Mouse (Mus musculus) liver, adult 2 months (tissue): ENCODE measurements at regions not wholly inside any gene's neighbourhood (a gene's known extent, or its start where the extent isn't known, plus 50 kb on each side); places are given as distances from the start of the nearest gene placed in this dataset.

Experiments
- DNase-seq: peaks from one replicate; pipeline ENCODE4 v3.0.0-alpha.2; 2011; ENCODE audit warnings: low read depth, low spot score; ENCODE audit errors: extremely low read depth
- H3K27ac ChIP-seq: fragments of 200-500 bp; replicated peaks from 2 replicates; pipeline ENCODE4 v1.5.1; 2012; ENCODE audit warnings: low read depth, mild to moderate bottlenecking, control low read depth, inconsistent platforms, low read length; ENCODE audit not compliant: insufficient read depth
- H3K27me3 ChIP-seq: fragments of 200-500 bp; 2 replicates; pipeline ENCODE4 v1.6.1; 2012; ENCODE audit warnings: mild to moderate bottlenecking, moderate library complexity, low read length, inconsistent platforms; ENCODE audit not compliant: control insufficient read depth, insufficient read depth
- H3K36me3 ChIP-seq: fragments of 200-500 bp; 2 replicates; pipeline ENCODE4 v1.6.1; 2012; ENCODE audit warnings: low read length, inconsistent platforms; ENCODE audit not compliant: control insufficient read depth, insufficient read depth
- H3K4me1 ChIP-seq: fragments of 200-500 bp; 2 replicates; pipeline ENCODE4 v1.6.1; 2011; ENCODE audit warnings: low read length; ENCODE audit not compliant: control insufficient read depth, insufficient read depth
- H3K4me3 ChIP-seq: fragments of 200-500 bp; 2 replicates; pipeline ENCODE4 v1.5.1; 2011; ENCODE audit warnings: low read depth, mild to moderate bottlenecking, control low read depth, low read length, moderate library complexity; ENCODE audit not compliant: insufficient read depth
- H3K79me2 ChIP-seq: fragments of 200-500 bp; 2 replicates; pipeline ENCODE4 v1.6.1; 2012; ENCODE audit warnings: inconsistent platforms, mild to moderate bottlenecking, low read length, moderate library complexity; ENCODE audit not compliant: control insufficient read depth, insufficient read depth
- H3K9ac ChIP-seq: fragments of 200-500 bp; 2 replicates; pipeline ENCODE4 v1.6.1; 2012; ENCODE audit warnings: low read depth, mild to moderate bottlenecking, control low read depth, inconsistent platforms, low read length
- CTCF ChIP-seq: fragments of 200-500 bp; IDR thresholded peaks from 2 replicates; pipeline ENCODE4 v1.5.1; 2011; ENCODE audit warnings: low read depth, low read length, control low read depth
- POLR2A ChIP-seq: fragments of 200-500 bp; IDR thresholded peaks from 2 replicates; pipeline ENCODE4 v1.6.1; 2011; ENCODE audit warnings: low read length, control low read depth; ENCODE audit not compliant: insufficient read depth; ENCODE audit errors: extremely low read depth
- WGBS: fragments of 180-500 bp; shearing (Covaris S2); methylation state at CpG from one replicate; pipeline ENCODE4 v1.1.7; 2018; 5-methylcytosine and 5-hydroxymethylcytosine counted together

- Histone ChIP-seq H3K79me2 (no peaks in the 10 kb centered on the region), H3K36me3 (no peaks in the 10 kb centered on the region), H3K27me3 (no peaks in the 10 kb centered on the region), H3K4me1 (no peaks in the 10 kb centered on the region), H3K27ac (no peak overlapping the region), H3K9ac (no peak overlapping the region), H3K4me3 (no peak overlapping the region)
- TF ChIP-seq CTCF (no peak), POLR2A (no peak)
- DNase-seq: no peak
- WGBS: 55% methylated on average over 4 of the region's 4 CpGs
Observed at GRCm38 (mm10) chr4:10049411-10049810, 824.9 kb upstream of the 2610301B20Rik start.

GRCm38 (mm10) chr4:10051296-10052267, 822.7 kb upstream of the 2610301B20Rik start:
- DNase-seq: no peak

GRCm38 (mm10) chr4:10052869-10053268, 821.4 kb upstream of the 2610301B20Rik start:
- Histone ChIP-seq H3K27ac (no peak overlapping the region), H3K36me3 (no peaks in the 10 kb centered on the region), H3K9ac (no peak overlapping the region), H3K4me3 (no peak overlapping the region), H3K79me2 (no peaks in the 10 kb centered on the region), H3K4me1 (no peaks in the 10 kb centered on the region), H3K27me3 (no peaks in the 10 kb centered on the region)
- TF ChIP-seq CTCF (no peak), POLR2A (no peak)
- no peak for DNase-seq

More at GRCm38 (mm10) chr4:10051296-10052267, 822.7 kb upstream of the 2610301B20Rik start:
- Histone ChIP-seq H3K4me1 (no peaks in the 10 kb centered on the region), H3K9ac (no peak overlapping the region), H3K4me3 (no peak overlapping the region), H3K27me3 (no peaks in the 10 kb centered on the region), H3K79me2 (no peaks in the 10 kb centered on the region), H3K36me3 (no peaks in the 10 kb centered on the region), H3K27ac (no peak overlapping the region)
- TF ChIP-seq POLR2A: no peak
- no peak for TF ChIP-seq CTCF
- WGBS: 63% methylated on average over 5 of the region's 5 CpGs

DNA sequence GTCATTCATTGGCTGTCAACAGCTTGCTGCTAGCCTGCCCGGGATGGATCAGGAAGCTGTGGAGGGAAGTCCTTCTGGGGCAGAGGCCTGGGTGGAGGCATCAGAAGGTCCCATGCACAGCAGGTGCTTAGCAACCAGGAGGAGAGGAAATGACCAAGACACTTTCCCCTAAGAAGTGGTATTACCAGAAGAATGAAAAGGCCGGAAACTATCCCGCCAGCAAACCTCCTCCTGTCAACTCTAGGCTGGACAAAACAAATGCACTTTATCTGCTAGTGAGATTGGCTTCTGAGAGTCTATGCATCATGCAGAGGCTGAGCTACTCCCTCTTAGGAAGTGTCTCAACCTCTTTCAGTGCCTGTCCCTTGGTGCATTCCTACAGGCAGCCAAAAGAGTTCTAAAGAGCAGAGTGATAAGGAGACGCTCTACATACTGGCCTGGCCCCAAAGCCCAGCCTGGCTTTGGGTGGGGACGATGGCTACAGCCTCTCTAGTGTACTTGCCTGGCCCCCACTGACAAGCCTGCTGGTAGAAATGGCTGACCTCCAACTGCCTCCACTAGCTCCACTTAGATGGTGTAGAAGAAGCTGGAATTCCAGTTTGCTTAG, 801.7 kb upstream of the 2610301B20Rik start:
- H3K9ac ChIP-seq: no peak overlapping the region
- H3K36me3 ChIP-seq: no peaks in the 10 kb centered on the region
- H3K4me3 ChIP-seq: no peak overlapping the region
- no peaks in the 10 kb centered on the region for H3K79me2 ChIP-seq
- H3K27me3 ChIP-seq: no peaks in the 10 kb centered on the region; the same call in 1 of the 2 replicates
- H3K27ac ChIP-seq: no peak overlapping the region
- no peak for TF ChIP-seq CTCF
- no peak for TF ChIP-seq POLR2A
- no peaks in the 10 kb centered on the region for H3K4me1 ChIP-seq
- WGBS: 53% methylated on average over 5 of the region's 5 CpGs
- peak; percentile 4 for DNase-seq

GRCm38 (mm10) chr4:10079565-10080169, 794.6 kb upstream of the 2610301B20Rik start:
- DNase-seq: peak; percentile 28
- H3K27me3 ChIP-seq: no peaks in the 10 kb centered on the region; the same call in 1 of the 2 replicates
- H3K79me2 ChIP-seq: no peaks in the 10 kb centered on the region
- no peak for TF ChIP-seq CTCF
- no peak for TF ChIP-seq POLR2A
- H3K36me3 ChIP-seq: no peaks in the 10 kb centered on the region
- H3K4me1 ChIP-seq: no peaks in the 10 kb centered on the region
- no peak overlapping the region for H3K27ac ChIP-seq
- no peak overlapping the region for H3K4me3 ChIP-seq
- 57% methylated on average over 3 of the region's 3 CpGs for WGBS
- H3K9ac ChIP-seq: no peak overlapping the region
